Mouse (Mus musculus): ENCODE results near the gene Cacnb3. TPM values are rescaled to one million over a fixed set of nuclear protein-coding genes. Genes with fewer than 3 reads are reported as not detected.

The Cacnb3 gene
- polyA plus RNA-seq, 1 experiment from 2014 or later = 7.4 TPM

GRCm38 (mm10) chr15:98636517-98636916 is 5.9 kb downstream of the Cacnb3 start:
- Histone ChIP-seq H3K27me3 (replicated peaks; ENCODE audit: insufficient read depth, low read length) (peaks cover 13% of the 10 kb centered on the region), H3K9me3 (ENCODE audit: low read length) (no peaks in the 10 kb centered on the region), H3K4me1 (ENCODE audit: insufficient read depth, low read depth, low read length) (peaks cover 11% of the 10 kb centered on the region; the same call in 1 of the 2 replicates), H3K27ac (ENCODE audit: low read length) (no peak overlapping the region), H3K4me2 (replicated peaks; ENCODE audit: low read depth, low read length) (no peak overlapping the region), H3K4me3 (ENCODE audit: low read depth, low read length) (no peak overlapping the region), H3K36me3 (ENCODE audit: insufficient read depth, low read length) (no peaks in the 10 kb centered on the region), H3K9ac (replicated peaks; ENCODE audit: low read depth) (no peak overlapping the region)
- TF ChIP-seq EP300 (IDR thresholded peaks at IDR 0.05) = no peak
- TF ChIP-seq CTCF (IDR thresholded peaks at IDR 0.05) = no peak
- DNase-seq (ENCODE audit: low spot score) = no peak
- WGBS = 54% methylated on average over 5 of the region's 5 CpGs
- ATAC-seq = no peak

- H3K27me3 ChIP-seq (replicated peaks; ENCODE audit: insufficient read depth, low read length) = peaks cover 13% of the 10 kb centered on the region
- WGBS = 57% methylated on average over 3 of the region's 3 CpGs
Observed at GRCm38 (mm10) chr15:98637155-98637554, 6.5 kb downstream of the Cacnb3 start.

DNA sequence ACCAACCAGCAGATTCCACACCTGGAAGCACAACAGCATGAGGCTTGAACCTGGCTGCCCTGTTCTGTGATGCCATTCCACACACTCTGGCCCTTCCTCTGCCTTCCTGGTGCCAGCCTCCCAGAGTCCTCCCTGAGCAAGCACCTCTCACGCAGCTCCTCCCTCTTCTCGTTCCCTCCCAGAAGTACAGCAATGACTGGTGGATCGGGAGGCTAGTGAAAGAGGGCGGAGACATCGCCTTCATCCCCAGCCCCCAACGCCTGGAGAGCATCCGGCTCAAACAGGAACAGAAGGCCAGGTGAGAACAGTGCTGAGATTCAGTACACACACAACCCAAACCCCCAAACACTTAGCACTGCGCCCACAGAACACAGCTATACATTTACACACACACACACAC is 9.5 kb downstream of the Cacnb3 start:
- TF ChIP-seq CTCF (IDR thresholded peaks at IDR 0.05) = no peak
- no peak for TF ChIP-seq EP300 (IDR thresholded peaks at IDR 0.05)
- WGBS = 31% methylated on average over 8 of the region's 8 CpGs
- ATAC-seq (peak; percentile 89), DNase-seq (ENCODE audit: low spot score) (peak; percentile 82)
- Histone ChIP-seq H3K36me3 (ENCODE audit: insufficient read depth, low read length) (0 out of 2 replicates have a peak, but pooled peaks cover 6% of the 10 kb centered on the region), H3K4me2 (replicated peaks; ENCODE audit: low read depth, low read length) (no peak overlapping the region), H3K27ac (ENCODE audit: low read length) (no peak overlapping the region), H3K9ac (replicated peaks; ENCODE audit: low read depth) (no peak overlapping the region), H3K9me3 (ENCODE audit: low read length) (no peaks in the 10 kb centered on the region), H3K4me3 (ENCODE audit: low read depth, low read length) (no peak overlapping the region), H3K4me1 (ENCODE audit: insufficient read depth, low read depth, low read length) (peaks cover 3% of the 10 kb centered on the region; the same call in 1 of the 2 replicates), H3K27me3 (replicated peaks; ENCODE audit: insufficient read depth, low read length) (no peaks in the 10 kb centered on the region)

More at GRCm38 (mm10) chr15:98637155-98637554, 6.5 kb downstream of the Cacnb3 start:
- Histone ChIP-seq H3K4me2 (replicated peaks; ENCODE audit: low read depth, low read length) (no peak overlapping the region), H3K27ac (ENCODE audit: low read length) (no peak overlapping the region), H3K4me1 (ENCODE audit: insufficient read depth, low read depth, low read length) (peaks cover 11% of the 10 kb centered on the region; the same call in 1 of the 2 replicates), H3K9me3 (ENCODE audit: low read length) (no peaks in the 10 kb centered on the region), H3K4me3 (ENCODE audit: low read depth, low read length) (no peak overlapping the region), H3K9ac (replicated peaks; ENCODE audit: low read depth) (no peak overlapping the region), H3K36me3 (ENCODE audit: insufficient read depth, low read length) (no peaks in the 10 kb centered on the region)
- DNase-seq (ENCODE audit: low spot score) (no peak), ATAC-seq (no peak)
- TF ChIP-seq CTCF (IDR thresholded peaks at IDR 0.05) (no peak), EP300 (IDR thresholded peaks at IDR 0.05) (no peak)

- Histone ChIP-seq H3K4me3 (ENCODE audit: low read depth, low read length) (no peak overlapping the region), H3K27ac (ENCODE audit: low read length) (no peak overlapping the region), H3K9ac (replicated peaks; ENCODE audit: low read depth) (no peak overlapping the region), H3K27me3 (replicated peaks; ENCODE audit: insufficient read depth, low read length) (no peaks in the 10 kb centered on the region), H3K9me3 (ENCODE audit: low read length) (no peaks in the 10 kb centered on the region), H3K4me1 (ENCODE audit: insufficient read depth, low read depth, low read length) (no peaks in the 10 kb centered on the region), H3K36me3 (ENCODE audit: insufficient read depth, low read length) (peaks cover 45% of the 10 kb centered on the region), H3K4me2 (replicated peaks; ENCODE audit: low read depth, low read length) (no peak overlapping the region)
- ATAC-seq (no peak), DNase-seq (ENCODE audit: low spot score) (no peak)
- 84% methylated on average over 12 of the region's 12 CpGs for WGBS
- TF ChIP-seq CTCF (IDR thresholded peaks at IDR 0.05) (no peak), EP300 (IDR thresholded peaks at IDR 0.05) (no peak)
Observed at GRCm38 (mm10) chr15:98644406-98644805, 13.8 kb downstream of the Cacnb3 start.

DNA sequence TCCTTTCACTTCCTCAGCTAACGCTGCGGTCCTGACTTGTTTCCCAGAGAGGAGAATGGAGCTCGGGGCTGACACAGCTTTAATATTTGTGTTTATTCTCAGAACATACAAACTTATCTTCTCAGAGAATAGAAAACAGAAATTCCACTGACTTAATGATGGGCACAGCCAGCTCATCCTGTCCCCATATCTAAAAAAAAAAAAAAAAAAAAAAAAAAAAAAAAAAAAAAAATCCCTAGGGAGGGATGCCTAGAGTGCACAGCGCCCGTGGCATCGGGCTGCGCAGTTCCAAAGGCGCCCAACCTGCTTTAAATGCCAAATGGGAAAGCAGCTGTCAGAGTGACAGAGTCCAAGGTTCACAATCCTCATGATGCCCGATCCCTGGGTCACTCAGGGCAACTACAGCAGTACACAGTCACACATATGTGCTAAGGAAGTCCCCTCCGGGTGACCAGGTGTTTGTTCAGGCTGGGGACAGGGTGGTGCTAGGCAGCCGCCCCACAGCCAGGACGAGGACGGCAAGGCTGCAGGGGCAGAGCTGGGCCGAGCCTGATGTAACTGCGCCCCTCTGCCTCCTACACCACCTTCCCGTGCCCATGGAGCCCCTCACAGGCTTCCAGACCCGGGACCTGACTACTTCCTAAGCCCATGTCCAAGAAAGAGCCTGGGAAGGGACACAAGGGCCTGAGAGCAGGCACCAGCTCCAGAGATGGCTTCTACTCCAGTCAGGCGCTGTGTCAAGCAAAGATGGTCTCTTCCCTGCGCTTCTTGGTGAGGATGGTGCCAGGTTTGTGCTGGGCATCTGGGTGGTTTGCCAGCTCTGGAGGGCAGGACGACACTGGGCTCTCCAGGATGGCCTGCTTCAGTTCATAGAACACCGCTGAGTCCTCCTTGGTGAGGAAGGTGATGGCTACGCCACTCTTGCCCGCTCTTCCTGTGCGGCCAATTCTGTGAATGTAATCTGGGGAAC is 14.7 kb downstream of the Cacnb3 start:
- whole genome bisulfite sequencing = 83% methylated on average over 24 of the region's 24 CpGs
- no peak overlapping the region for H3K4me2 ChIP-seq (replicated peaks; ENCODE audit: low read depth, low read length)

GRCm38 (mm10) chr15:98646737-98647136 is 16.1 kb downstream of the Cacnb3 start:
- no peak for TF ChIP-seq EP300 (IDR thresholded peaks at IDR 0.05)
- TF ChIP-seq CTCF (IDR thresholded peaks at IDR 0.05) = no peak
- DNase-seq (ENCODE audit: low spot score) = no peak
- no peak overlapping the region for H3K4me3 ChIP-seq (ENCODE audit: low read depth, low read length)
- no peak overlapping the region for H3K4me2 ChIP-seq (replicated peaks; ENCODE audit: low read depth, low read length)
- H3K36me3 ChIP-seq (ENCODE audit: insufficient read depth, low read length) = peaks cover 67% of the 10 kb centered on the region
- H3K27ac ChIP-seq (ENCODE audit: low read length) = no peak overlapping the region
- ATAC-seq = no peak
- H3K9ac ChIP-seq (replicated peaks; ENCODE audit: low read depth) = no peak overlapping the region
- WGBS = 82% methylated on average over 8 of the region's 8 CpGs
- H3K4me1 ChIP-seq (ENCODE audit: insufficient read depth, low read depth, low read length) = no peaks in the 10 kb centered on the region
- no peaks in the 10 kb centered on the region for H3K9me3 ChIP-seq (ENCODE audit: low read length)
- H3K27me3 ChIP-seq (replicated peaks; ENCODE audit: insufficient read depth, low read length) = no peaks in the 10 kb centered on the region

More for the DNA sequence above, 14.7 kb downstream of the Cacnb3 start:
- no peak for TF ChIP-seq CTCF (IDR thresholded peaks at IDR 0.05)
- TF ChIP-seq EP300 (IDR thresholded peaks at IDR 0.05) = no peak
- Histone ChIP-seq H3K27me3 (replicated peaks; ENCODE audit: insufficient read depth, low read length) (no peaks in the 10 kb centered on the region), H3K9ac (replicated peaks; ENCODE audit: low read depth) (no peak overlapping the region), H3K27ac (ENCODE audit: low read length) (no peak overlapping the region), H3K4me1 (ENCODE audit: insufficient read depth, low read depth, low read length) (no peaks in the 10 kb centered on the region), H3K36me3 (ENCODE audit: insufficient read depth, low read length) (peaks cover 54% of the 10 kb centered on the region), H3K9me3 (ENCODE audit: low read length) (no peaks in the 10 kb centered on the region), H3K4me3 (ENCODE audit: low read depth, low read length) (no peak overlapping the region)
- DNase-seq (ENCODE audit: low spot score) (no peak), ATAC-seq (no peak)

Measured in lung, postnatal 0 days (tissue).